Mouse (Mus musculus) MEL (cell line): ENCODE measurements around the gene Adcy1. TPM values are rescaled to one million over a fixed set of nuclear protein-coding genes. Genes with fewer than 3 reads are reported as not detected.

Source experiments
- DNase-seq: peaks from one replicate; pipeline ENCODE4 v3.0.0; 2011; ENCODE audit warnings: low read depth, low spot score
- H3K27ac ChIP-seq: 2 replicates; pipeline ENCODE4 v1.5.1; 2012; ENCODE audit warnings: low read depth, mild to moderate bottlenecking, control low read depth, low read length, moderate library complexity; ENCODE audit not compliant: control insufficient read depth
- H3K27me3 ChIP-seq, 2 experiments: fragments of 150-350 bp in 1 of 2; sonication (generic) in 1 of 2; 2 replicates each; pipeline ENCODE4 v1.6.1; 2012; ENCODE audit warnings: low read length in 2 of 2, mild to moderate bottlenecking in 2 of 2, improper control_type of control experiment in 1 of 2, moderate library complexity in 1 of 2; ENCODE audit not compliant: insufficient read depth in 2 of 2, control insufficient read depth in 1 of 2
- H3K36me3 ChIP-seq, 2 experiments: 2 replicates each; pipeline ENCODE4 v1.6.1; 2012 to 2014; ENCODE audit warnings: low read length in 2 of 2, improper control_type of control experiment in 1 of 2, inconsistent platforms in 1 of 2, mild to moderate bottlenecking in 1 of 2; ENCODE audit not compliant: insufficient read depth in 2 of 2, control insufficient read depth in 1 of 2
- H3K4me1 ChIP-seq, 2 experiments: fragments of 150-350 bp in 1 of 2; sonication (generic) in 1 of 2; 2 replicates each; pipeline ENCODE4 v1.6.1; 2012; ENCODE audit warnings: low read length in 2 of 2, improper control_type of control experiment in 1 of 2, mild to moderate bottlenecking in 1 of 2; ENCODE audit not compliant: insufficient read depth in 2 of 2, control insufficient read depth in 1 of 2
- H3K4me3 ChIP-seq, 2 experiments: fragments of 150-350 bp in 1 of 2; sonication (generic) in 1 of 2; 2 replicates each; pipeline ENCODE4 v1.5.1; 2012; ENCODE audit warnings: low read depth in 2 of 2, low read length in 2 of 2, mild to moderate bottlenecking in 2 of 2, moderate library complexity in 2 of 2, control low read depth in 1 of 2, improper control_type of control experiment in 1 of 2; ENCODE audit not compliant: control insufficient read depth in 1 of 2, insufficient read depth in 1 of 2
- H3K79me2 ChIP-seq: 2 replicates; pipeline ENCODE4 v1.6.1; 2012; ENCODE audit warnings: mild to moderate bottlenecking, low read length, moderate library complexity; ENCODE audit not compliant: control insufficient read depth, poor library complexity, insufficient read depth
- H3K9ac ChIP-seq: 2 replicates; pipeline ENCODE4 v1.6.1; 2012; ENCODE audit warnings: low read depth, mild to moderate bottlenecking, control low read depth, low read length, moderate library complexity; ENCODE audit not compliant: control insufficient read depth, poor library complexity, severe bottlenecking
- H3K9me3 ChIP-seq: fragments of 150-350 bp; sonication (generic); replicated peaks from 2 replicates; pipeline ENCODE4 v1.6.1; 2012; ENCODE audit warnings: mild to moderate bottlenecking, low read length, improper control_type of control experiment, moderate library complexity; ENCODE audit not compliant: insufficient read depth
- BHLHE40 ChIP-seq: IDR thresholded peaks from 2 replicates; pipeline ENCODE4 v1.6.1; 2012; ENCODE audit warnings: low read depth, mild to moderate bottlenecking, inconsistent platforms, low read length, improper control_type of control experiment, borderline replicate concordance
- CHD1 ChIP-seq: IDR thresholded peaks from 2 replicates; pipeline ENCODE4 v1.6.1; 2012; ENCODE audit warnings: low read depth, mild to moderate bottlenecking, inconsistent platforms, low read length, improper control_type of control experiment
- EP300 ChIP-seq, 2 experiments: IDR thresholded peaks; 2 replicates each; pipeline ENCODE4 v1.6.1; 2011; ENCODE audit warnings: improper control_type of control experiment in 2 of 2, low read length in 2 of 2, low read depth in 1 of 2, mild to moderate bottlenecking in 1 of 2
- ETS1 ChIP-seq: IDR thresholded peaks from 2 replicates; pipeline ENCODE4 v1.6.1; 2012; ENCODE audit warnings: low read depth, mild to moderate bottlenecking, inconsistent platforms, low read length, improper control_type of control experiment, moderate library complexity
- HCFC1 ChIP-seq: IDR thresholded peaks from 2 replicates; pipeline ENCODE4 v1.6.1; 2012; ENCODE audit warnings: low read depth, mild to moderate bottlenecking, inconsistent platforms, low read length, improper control_type of control experiment, moderate library complexity
- JUND ChIP-seq: IDR thresholded peaks from 2 replicates; pipeline ENCODE4 v1.6.1; 2011; ENCODE audit warnings: low read depth, mild to moderate bottlenecking, improper control_type of control experiment, low read length
- KAT2A ChIP-seq: conservative IDR thresholded peaks from 2 replicates; pipeline ENCODE4 v1.6.1; 2012; ENCODE audit warnings: low read depth, low read length, improper control_type of control experiment, inconsistent platforms
- MXI1 ChIP-seq: IDR thresholded peaks from 2 replicates; pipeline ENCODE4 v1.6.1; 2011; ENCODE audit warnings: mild to moderate bottlenecking, low read depth, low read length, improper control_type of control experiment
- MYB ChIP-seq: IDR thresholded peaks from 2 replicates; pipeline ENCODE4 v1.6.1; 2011; ENCODE audit warnings: mild to moderate bottlenecking, low read depth, low read length, improper control_type of control experiment
- NRF1 ChIP-seq: IDR thresholded peaks from 2 replicates; pipeline ENCODE4 v1.6.1; 2014; ENCODE audit warnings: low read depth, mild to moderate bottlenecking, inconsistent platforms, low read length, improper control_type of control experiment, moderate library complexity; ENCODE audit not compliant: poor library complexity, insufficient read depth, severe bottlenecking
- POLR2A ChIP-seq, 2 experiments: IDR thresholded peaks; 2 replicates each; pipeline ENCODE4 v1.6.1; 2011 to 2012; ENCODE audit warnings: low read length in 2 of 2, mild to moderate bottlenecking in 2 of 2, control low read depth in 1 of 2, improper control_type of control experiment in 1 of 2, low read depth in 1 of 2, moderate library complexity in 1 of 2; ENCODE audit not compliant: control insufficient read depth in 1 of 2, insufficient read depth in 1 of 2, poor library complexity in 1 of 2
- POLR2AphosphoS2 ChIP-seq: IDR thresholded peaks from 2 replicates; pipeline ENCODE4 v1.6.1; 2011; ENCODE audit warnings: low read length, improper control_type of control experiment
- SIN3A ChIP-seq: IDR thresholded peaks from 2 replicates; pipeline ENCODE4 v1.6.1; 2012; ENCODE audit warnings: low read length, improper control_type of control experiment, inconsistent platforms
- TCF12 ChIP-seq: IDR thresholded peaks from 2 replicates; pipeline ENCODE4 v1.6.1; 2014; ENCODE audit warnings: low read depth, mild to moderate bottlenecking, inconsistent platforms, low read length, improper control_type of control experiment, moderate library complexity
- USF1 ChIP-seq: IDR thresholded peaks from 2 replicates; pipeline ENCODE4 v1.6.1; 2014; ENCODE audit warnings: low read depth, mild to moderate bottlenecking, inconsistent platforms, low read length, improper control_type of control experiment, moderate library complexity
- ZKSCAN1 ChIP-seq: IDR thresholded peaks from 2 replicates; pipeline ENCODE4 v1.6.1; 2012; ENCODE audit warnings: low read depth, mild to moderate bottlenecking, inconsistent platforms, low read length, improper control_type of control experiment, moderate library complexity
- ZMIZ1 ChIP-seq: IDR thresholded peaks from 2 replicates; pipeline ENCODE4 v1.6.1; 2012; ENCODE audit warnings: low read depth, mild to moderate bottlenecking, inconsistent platforms, low read length, improper control_type of control experiment, moderate library complexity
- polyA plus RNA-seq, 2 experiments: library from polyadenylated mRNA; stranded (reverse) in 1 of 2; unstranded in 1 of 2; fragments of >175 nt in 1 of 2; fragments of >200 nt in 1 of 2; gene quantifications; 2 replicates each; pipeline versions ENCODE4 v1.2.1 to v1.2.4; 2012; ENCODE audit warnings: low replicate concordance in 2 of 2, low read depth in 1 of 2; ENCODE audit not compliant: insufficient read length in 2 of 2, insufficient read depth in 1 of 2, missing spikeins in 1 of 2
- total RNA-seq: library from RNA; depleted of rRNA; stranded (reverse); fragments of 300-350 nt; gene quantifications from 2 replicates; pipeline ENCODE4 v1.2.3, GENCODE M21; 2012

Adcy1 gene
- total and polyA plus RNA-seq, 3 experiments, result under 0.01 TPM; not detected in 2

DNA sequence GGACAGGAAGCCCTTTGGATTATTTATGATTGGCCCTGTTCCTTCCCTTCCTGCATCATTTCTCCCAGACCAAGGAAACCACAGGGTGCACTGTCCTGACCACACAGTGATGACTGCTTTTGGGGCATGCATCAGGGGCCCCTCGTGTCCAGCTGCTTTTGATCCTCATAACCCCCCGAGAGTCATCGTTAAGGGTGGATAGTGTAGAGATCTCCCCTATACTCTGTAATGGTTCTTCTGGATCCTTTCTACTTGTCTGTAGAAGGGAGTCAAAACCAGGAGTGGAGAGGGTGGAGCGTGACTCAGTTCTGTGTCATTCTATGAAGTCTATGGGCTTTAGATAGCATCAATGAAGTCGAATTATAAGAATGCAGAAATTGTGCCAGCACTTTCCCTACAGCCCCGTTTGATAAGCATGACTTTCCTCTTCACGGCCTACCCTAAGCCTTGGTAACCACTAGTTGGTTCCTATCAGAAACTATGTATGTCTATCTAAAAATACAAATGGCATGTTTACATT lies 44.2 kb upstream of the Adcy1 start:
- H3K36me3 ChIP-seq, result no peaks in the 10 kb centered on the region
- no peaks in the 10 kb centered on the region for H3K4me1 ChIP-seq
- no peak overlapping the region for H3K27ac ChIP-seq
- no peak overlapping the region for H3K4me3 ChIP-seq
- TF ChIP-seq MXI1 (no peak), CHD1 (no peak), POLR2A (IDR thresholded peaks at IDR 0.05; ENCODE audit: control insufficient read depth in 1 of 2, insufficient read depth in 1 of 2, low read depth in 1 of 2, low read length in 2 of 2, poor library complexity in 1 of 2) (no peak), HCFC1 (no peak), POLR2AphosphoS2 (no peak), TCF12 (no peak), JUND (no peak), BHLHE40 (no peak), ETS1 (no peak), SIN3A (no peak), EP300 (IDR thresholded peaks at IDR 0.05; ENCODE audit: low read depth in 1 of 2, low read length in 2 of 2) (no peak), MYB (no peak), USF1 (no peak), ZMIZ1 (no peak)
- TF ChIP-seq, all 39 proteins: peak for 0
- no peaks in the 10 kb centered on the region for H3K79me2 ChIP-seq
- no peak for DNase-seq
- H3K9ac ChIP-seq, result no peak overlapping the region
- no peaks in the 10 kb centered on the region for H3K9me3 ChIP-seq
- no peaks in the 10 kb centered on the region for H3K27me3 ChIP-seq

DNA sequence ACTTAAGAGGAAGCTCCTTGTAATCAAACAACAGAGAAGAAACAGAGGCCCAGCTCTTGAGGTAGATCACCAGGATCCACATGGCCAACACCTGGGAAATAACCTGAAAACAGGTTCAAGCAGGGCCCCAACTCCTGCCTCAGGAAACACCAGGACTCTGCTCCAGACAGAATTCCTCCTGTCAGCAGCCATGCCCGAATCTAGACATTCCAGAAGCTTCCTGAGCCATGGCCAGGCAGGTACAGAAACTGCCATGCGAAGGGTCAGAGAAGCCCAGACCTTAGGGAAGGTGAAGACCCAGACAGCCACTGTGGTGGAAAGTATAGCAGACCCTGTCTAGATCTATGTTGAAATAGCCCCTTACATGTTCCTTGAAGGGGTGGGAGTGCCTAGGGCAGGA lies 30.2 kb upstream of the Adcy1 start:
- Histone ChIP-seq H3K9me3 (no peaks in the 10 kb centered on the region), H3K4me1 (no peaks in the 10 kb centered on the region), H3K27ac (no peak overlapping the region), H3K4me3 (no peak overlapping the region), H3K79me2 (no peaks in the 10 kb centered on the region), H3K9ac (no peak overlapping the region), H3K27me3 (no peaks in the 10 kb centered on the region), H3K36me3 (no peaks in the 10 kb centered on the region)
- no peak for TF ChIP-seq NRF1
- no peak for TF ChIP-seq ZKSCAN1
- TF ChIP-seq ETS1, result no peak
- no peak for TF ChIP-seq KAT2A
- no peak for DNase-seq
